Mouse (Mus musculus): ENCODE results near the gene Hcrt. TPM values are rescaled to one million over a fixed set of nuclear protein-coding genes. Genes with fewer than 3 reads are reported as not detected.
A peak's percentile ranks its signal among the peaks of the same experiment; 100 is the strongest.

The Hcrt gene
- polyA plus RNA-seq, 1 experiment from 2014 or later = not detected

DNA sequence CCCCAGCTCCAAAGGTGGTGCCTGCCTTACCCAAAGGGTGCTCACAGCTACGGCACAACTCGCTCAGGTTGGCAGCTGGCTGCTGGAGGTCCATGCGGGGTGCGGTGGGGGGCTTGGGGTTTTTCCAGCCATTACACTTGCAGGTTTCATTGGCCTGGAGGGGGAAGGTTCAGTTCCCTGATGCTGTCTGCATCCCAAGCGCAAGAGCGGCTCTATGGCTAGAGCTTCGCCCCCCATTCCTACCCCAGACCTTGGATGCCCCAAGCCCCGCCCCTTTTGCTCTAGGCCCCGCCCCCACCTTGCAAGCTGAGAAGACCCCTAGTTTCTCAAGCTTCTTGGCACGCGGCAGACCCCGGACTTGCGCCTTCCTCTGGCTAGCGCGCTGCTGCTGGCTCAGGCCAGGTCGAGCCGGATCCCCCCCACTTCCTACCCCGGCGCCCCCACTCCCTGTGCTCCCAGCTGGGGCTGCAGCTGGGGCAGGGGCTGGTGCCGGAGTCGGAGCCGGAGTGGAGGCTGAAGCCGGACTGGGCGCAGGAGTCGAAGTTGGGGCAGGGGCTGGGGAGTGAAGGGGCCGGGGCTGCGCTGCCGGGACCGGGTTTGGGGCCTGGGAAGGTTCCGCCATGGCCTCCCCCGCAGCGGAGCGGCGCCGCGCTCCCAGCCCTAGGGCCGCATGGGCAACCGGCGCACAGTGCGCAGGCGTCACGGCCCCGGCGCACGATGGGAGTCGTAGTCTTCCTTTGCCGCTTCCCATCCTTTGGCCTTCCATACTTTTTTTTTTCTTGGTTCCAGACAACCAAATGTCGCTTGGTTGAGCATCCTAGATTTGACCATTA lies 50.7 kb downstream of the Hcrt start, which contains the start of gene Kat2a:
TSS of gene Kat2a (minus strand) at position 683 of the 833 bp plus-strand sequence.
- H3K4me3 ChIP-seq (ENCODE audit: low read length) = peak within 1 kb of the TSS; percentile 100
- H3K36me3 ChIP-seq (ENCODE audit: control insufficient read depth, insufficient read depth, low read length) = peaks cover 15% of the 10 kb centered on the region
- WGBS = 1% methylated on average over 47 of the region's 48 CpGs

More for the DNA sequence above, 50.7 kb downstream of the Hcrt start, which contains the start of gene Kat2a:
- peaks cover 31% of the 10 kb centered on the region for H3K4me1 ChIP-seq (ENCODE audit: control insufficient read depth, insufficient read depth, low read length)
- no peaks in the 10 kb centered on the region for H3K27me3 ChIP-seq (replicated peaks; ENCODE audit: control insufficient read depth, insufficient read depth, low read length)
- peak within 1 kb of the TSS; percentile 99 for H3K9ac ChIP-seq (ENCODE audit: low read depth, low read length)
- H3K4me2 ChIP-seq (ENCODE audit: low read depth, low read length) = peak within 1 kb of the TSS; percentile 78
- H3K9me3 ChIP-seq (ENCODE audit: control insufficient read depth, low read length) = no peaks in the 10 kb centered on the region
- peak within 1 kb of the TSS; percentile 74 for H3K27ac ChIP-seq (ENCODE audit: low read length)
- ATAC-seq = peak; percentile 84

Other genes with a start within 250 kb of the Hcrt start
- gene Acly, start 234.9 kb downstream of the Hcrt start, polyA plus RNA-seq (2015; fragmentation: Nextera tagmentation; extraction: Ambion mirVana) = 131 and 132 TPM in 2 replicates
- gene Ttc25, start 217.3 kb downstream of the Hcrt start, polyA plus RNA-seq (2015; fragmentation: Nextera tagmentation; extraction: Ambion mirVana) = 0.24 and 0.45 TPM in 2 replicates
- 27.7 and 28.4 TPM in 2 replicates for gene Cnp, start 188.0 kb downstream of the Hcrt start, polyA plus RNA-seq (2015; fragmentation: Nextera tagmentation; extraction: Ambion mirVana)
- 80.8 and 83.6 TPM in 2 replicates for gene Nkiras2, start 143.7 kb downstream of the Hcrt start, polyA plus RNA-seq (2015; fragmentation: Nextera tagmentation; extraction: Ambion mirVana)
- 171 and 184 TPM in 2 replicates for gene Dnajc7, start 142.8 kb downstream of the Hcrt start, polyA plus RNA-seq (2015; fragmentation: Nextera tagmentation; extraction: Ambion mirVana)
- 0.20 and 0.31 TPM in 2 replicates for gene Zfp385c, start 70.5 kb downstream of the Hcrt start, polyA plus RNA-seq (2015; fragmentation: Nextera tagmentation; extraction: Ambion mirVana)
- 3.4 TPM in 2 replicates for gene Dhx58, start 58.7 kb downstream of the Hcrt start, polyA plus RNA-seq (2015; fragmentation: Nextera tagmentation; extraction: Ambion mirVana)
- 38.7 and 40.7 TPM in 2 replicates for gene Kat2a, start 50.5 kb downstream of the Hcrt start, polyA plus RNA-seq (2015; fragmentation: Nextera tagmentation; extraction: Ambion mirVana)
- gene Hspb9, start 49.1 kb downstream of the Hcrt start, polyA plus RNA-seq (2015; fragmentation: Nextera tagmentation; extraction: Ambion mirVana) = 0.29 TPM in 1 of 2 replicates, not detected in the other
- 41.1 and 41.6 TPM in 2 replicates for gene Rab5c, start 24.7 kb downstream of the Hcrt start, polyA plus RNA-seq (2015; fragmentation: Nextera tagmentation; extraction: Ambion mirVana)
- gene Kcnh4, start 3.0 kb downstream of the Hcrt start, polyA plus RNA-seq (2015; fragmentation: Nextera tagmentation; extraction: Ambion mirVana) = 0.12 and 0.15 TPM in 2 replicates
- 6.5 and 6.7 TPM in 2 replicates for gene Ghdc, start 8.0 kb upstream of the Hcrt start, polyA plus RNA-seq (2015; fragmentation: Nextera tagmentation; extraction: Ambion mirVana)
- 20.5 and 22.8 TPM in 2 replicates for gene Stat5b, start 87.8 kb upstream of the Hcrt start, polyA plus RNA-seq (2015; fragmentation: Nextera tagmentation; extraction: Ambion mirVana)
- gene Stat5a, start 96.4 kb upstream of the Hcrt start, polyA plus RNA-seq (2015; fragmentation: Nextera tagmentation; extraction: Ambion mirVana) = 5.8 and 6.2 TPM in 2 replicates
- gene Stat3, start 176.6 kb upstream of the Hcrt start, polyA plus RNA-seq (2015; fragmentation: Nextera tagmentation; extraction: Ambion mirVana) = 48.9 and 53.2 TPM in 2 replicates
- gene Cavin1, start 208.0 kb upstream of the Hcrt start, polyA plus RNA-seq (2015; fragmentation: Nextera tagmentation; extraction: Ambion mirVana) = 214 and 221 TPM in 2 replicates
- 38.8 and 43.3 TPM in 2 replicates for gene Atp6v0a1, start 246.5 kb upstream of the Hcrt start, polyA plus RNA-seq (2015; fragmentation: Nextera tagmentation; extraction: Ambion mirVana)